Mouse (Mus musculus): Measurements from ENCODE around the gene Rhox3h.
"Not testable (repeated sequence)": the region's sequence is repeated elsewhere in the genome, so short reads cannot be mapped to it uniquely, and the experiment has no call there.

The Rhox3h gene

DNA sequence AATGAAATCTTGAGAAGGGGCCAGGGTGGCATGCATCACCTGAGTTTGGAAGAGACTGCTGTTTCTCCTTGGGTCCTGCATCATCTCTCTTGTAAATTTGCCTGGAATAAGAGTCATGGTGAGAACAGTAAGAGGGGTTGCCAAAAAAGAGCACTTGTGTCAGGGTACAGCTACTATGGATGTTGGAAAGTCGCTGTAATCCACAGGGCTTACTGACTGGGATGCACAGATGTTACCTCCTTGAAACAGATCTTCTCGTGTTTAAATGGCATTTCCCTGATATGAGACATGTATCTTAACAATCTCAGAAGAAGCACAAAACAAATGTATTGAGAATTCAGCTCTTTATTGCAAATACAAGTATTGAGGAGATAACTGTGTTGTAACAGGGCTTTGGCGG, at the start of gene Rhox3h:
Rhox3h (minus strand) TSS at position 101 of the 400 bp plus-strand sequence.
- not testable (repeated sequence) for DNase-seq

DNA sequence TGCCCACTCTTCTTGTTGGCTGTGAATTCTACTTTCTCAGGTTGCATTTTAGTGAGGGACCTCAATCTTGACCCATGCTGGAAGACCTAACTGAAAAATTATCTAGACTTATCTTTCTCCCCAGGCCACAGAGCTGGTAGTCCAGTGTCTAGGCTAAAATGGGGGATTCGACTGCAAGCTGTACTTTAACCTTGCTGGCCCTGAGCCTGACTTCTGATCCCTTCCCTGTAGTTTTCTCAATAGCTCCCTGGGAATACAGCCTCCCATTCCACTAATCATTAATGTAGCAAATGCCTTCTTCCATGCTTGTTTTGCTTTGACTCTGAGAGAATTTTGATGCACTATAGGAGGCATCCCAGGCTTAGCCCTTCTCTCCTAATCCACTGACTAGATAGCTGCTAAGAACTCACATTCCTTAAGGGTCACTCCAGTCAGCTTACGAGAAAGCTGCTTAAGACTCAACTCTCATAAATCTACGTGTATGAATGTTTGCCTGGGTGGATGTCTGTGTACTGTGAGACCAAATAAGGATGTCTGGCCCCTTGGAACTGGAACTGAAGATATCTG, 33.3 kb upstream of the Rhox3h start:
- DNase-seq: peak; percentile 6

DNA sequence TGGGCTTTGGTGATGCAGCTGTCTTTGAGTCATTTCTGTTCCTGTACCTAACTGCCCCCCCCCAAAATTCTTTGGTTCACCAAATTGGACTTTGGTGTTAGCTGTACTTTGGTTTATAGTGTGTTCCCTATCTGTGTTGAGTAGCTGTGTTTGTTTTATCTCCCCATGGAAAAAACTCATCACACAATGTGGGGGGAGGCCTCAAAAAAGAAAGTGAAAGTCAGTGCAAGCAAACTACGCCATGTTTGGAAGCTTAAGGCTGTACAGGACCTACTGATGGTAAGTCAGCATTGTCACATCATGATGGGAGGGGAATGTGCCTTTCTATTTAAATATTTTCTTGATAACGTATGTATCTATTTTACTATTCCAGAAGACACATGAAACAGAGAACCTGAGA, 23.7 kb upstream of the Rhox3h start:
- no peak for DNase-seq

DNA sequence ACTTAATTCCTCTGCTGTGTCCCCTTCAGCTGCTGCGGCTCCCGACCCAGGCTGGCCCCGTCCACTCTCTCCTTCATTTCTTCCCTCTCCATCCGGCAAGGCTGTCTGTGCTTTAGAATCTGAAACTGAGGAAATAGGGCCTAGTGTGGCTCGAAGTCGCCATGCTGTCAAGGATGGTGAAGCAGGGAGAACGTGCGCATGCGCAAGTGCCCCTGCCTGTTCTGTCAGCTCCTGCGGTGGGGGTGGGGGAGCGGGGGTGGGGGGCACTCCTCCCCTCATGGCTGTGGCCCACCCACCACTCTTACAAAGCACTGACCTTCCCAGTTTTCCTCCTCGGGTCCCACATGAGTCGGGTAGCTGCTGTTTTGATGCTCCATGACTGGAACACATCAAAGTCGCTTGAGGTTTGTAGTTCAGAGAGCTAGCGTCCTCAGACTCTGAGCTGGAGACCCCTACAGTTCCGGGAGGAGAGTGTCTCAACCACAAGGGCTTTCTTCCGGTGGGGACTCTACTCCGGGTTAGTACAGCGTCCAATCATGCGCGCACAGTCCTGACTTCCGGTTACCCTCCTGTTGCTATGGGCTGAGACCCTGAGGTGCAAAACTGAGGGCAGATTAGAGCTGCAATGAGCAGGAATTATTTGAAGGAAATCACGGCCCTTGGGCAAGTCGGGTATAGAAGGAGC, 14.6 kb upstream of the Rhox3h start:
- no peak for DNase-seq

DNA sequence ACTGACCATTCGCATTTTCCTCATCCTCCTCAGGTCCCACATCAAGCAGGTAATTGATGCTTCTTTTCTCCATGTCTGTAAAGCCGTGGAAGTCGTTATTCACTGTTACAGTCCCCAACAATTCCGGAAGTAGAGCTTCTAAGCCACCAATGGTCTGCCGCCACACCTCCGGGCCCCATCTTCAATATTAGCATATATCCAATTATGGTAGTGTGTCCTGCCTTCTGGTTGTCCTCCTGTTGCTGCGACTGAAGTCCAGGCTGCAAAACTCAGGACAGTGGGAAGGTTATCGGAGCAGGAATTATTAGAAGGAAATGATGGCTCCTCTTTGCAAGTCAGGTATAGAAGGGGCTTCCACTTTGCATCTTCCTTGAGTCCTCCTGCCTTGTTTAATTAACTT, 4.6 kb upstream of the Rhox3h start, which contains the start of gene Rhox2h:
Rhox2h (minus strand) TSS at position 101 of the 400 bp plus-strand sequence.
- not testable (repeated sequence) for DNase-seq

DNA sequence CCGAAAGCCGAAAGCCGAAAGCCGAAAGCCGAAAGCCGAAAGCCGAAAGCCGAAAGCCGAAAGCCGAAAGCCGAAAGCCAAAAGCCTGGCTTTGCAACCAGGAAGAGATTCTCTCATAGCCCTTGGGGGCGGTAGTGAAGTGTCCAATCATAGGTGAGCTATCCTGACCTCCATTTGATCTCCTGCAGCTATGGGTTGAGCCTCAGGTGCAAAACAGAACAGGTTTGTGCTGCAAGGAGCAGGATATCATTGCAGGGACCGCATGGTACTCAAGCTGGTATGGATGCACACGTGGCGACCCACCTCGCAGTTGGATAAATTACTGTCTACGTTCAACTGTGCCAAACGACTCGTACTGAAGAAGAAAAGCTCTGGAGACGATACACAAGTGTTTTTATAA, 17.3 kb downstream of the Rhox3h start, which contains the start of gene Rhox4g:
Rhox4g (minus strand) TSS at position 101 of the 400 bp plus-strand sequence.
- DNase-seq: not testable (repeated sequence)

DNA sequence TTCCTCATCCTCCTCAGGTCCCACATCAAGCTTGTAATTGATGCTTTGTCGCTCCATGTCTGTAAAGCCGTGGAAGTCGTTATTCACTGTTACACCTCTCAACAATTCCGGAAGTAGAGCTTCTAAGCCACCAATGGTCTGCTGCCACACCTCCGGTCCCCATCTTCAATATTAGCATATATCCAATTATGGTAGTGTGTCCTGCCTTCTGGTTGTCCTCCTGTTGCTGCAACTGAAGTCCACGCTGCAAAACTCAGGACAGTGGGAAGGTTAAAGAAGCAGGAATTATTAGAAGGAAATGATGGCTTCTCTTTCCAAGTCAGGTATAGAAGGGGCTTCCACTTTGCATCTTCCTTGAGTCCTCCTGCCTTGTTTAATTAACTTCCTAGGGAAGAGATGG, 25.2 kb downstream of the Rhox3h start, which contains the start of gene Rhox2g:
Rhox2g (minus strand) TSS at position 101 of the 400 bp plus-strand sequence.
- DNase-seq: not testable (repeated sequence)

DNA sequence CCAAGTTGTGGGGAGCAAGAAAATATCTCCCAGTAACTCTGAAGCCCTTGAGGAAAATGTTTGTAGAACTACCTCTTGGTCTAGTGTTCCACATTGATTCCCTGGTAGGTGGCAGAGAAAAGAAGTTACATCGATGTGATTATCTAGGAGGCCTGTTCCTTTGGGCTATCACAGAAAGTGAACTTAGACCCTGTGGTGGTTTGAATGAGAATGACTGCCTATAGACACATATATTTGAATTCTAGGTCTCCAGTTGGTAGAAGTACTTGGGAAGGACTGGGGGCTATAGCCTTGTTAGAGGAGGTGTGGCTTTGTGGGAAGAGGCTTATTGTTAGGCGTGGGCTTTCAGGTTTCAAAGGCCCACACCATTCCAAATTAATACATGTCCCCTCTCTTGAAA, 40.1 kb downstream of the Rhox3h start, which contains the start of gene Rhox3g:
Rhox3g (minus strand) TSS at position 101 of the 400 bp plus-strand sequence.
- DNase-seq: not testable (repeated sequence)

Measured in kidney, postnatal 14 days (tissue).